ENCODE assay signal across 29 mouse cellular contexts in genomic region chr2:50119101-50119500, GRCm38 (mm10). TPM values are rescaled to one million over a fixed set of nuclear protein-coding genes. Genes with fewer than 3 reads are reported as not detected.
"Had no signal": no experiment of that assay in that cellular context is flagged by ENCODE, and none has a peak within 500 bp of the region (broad histone marks: within the 10 kb centered on the region; RNA-seq: fewer than 3 reads in every experiment).

No protein-coding gene starts in this region.

- DNase-seq: cerebellum, adult 18-20 months; cerebellum, adult 2 months; cerebellum, adult 8-10 months; cerebellum, adult 9-10 months; cerebellum, adult 9-11 months; cerebellum, postnatal 10 days; cerebellum, postnatal 14 days; cerebellum, postnatal 25 days; cerebellum, postnatal 36 days; embryo, embryonic 11 days; forebrain, postnatal 0 days; gastrocnemius, adult 2 months; gastrocnemius, postnatal 10 days; gastrocnemius, postnatal 14 days; gastrocnemius, postnatal 25 days; gastrocnemius, postnatal 36 days; heart, adult 2 months had no signal

- H3K4me1 ChIP-seq: embryonic facial prominence, embryonic 15.5 days; forebrain, embryonic 10.5 days; forebrain, embryonic 12.5 days; forebrain, embryonic 13.5 days; forebrain, embryonic 15.5 days had no signal

- H3K9ac ChIP-seq: embryonic facial prominence, embryonic 12.5 days; embryonic facial prominence, embryonic 13.5 days; embryonic facial prominence, embryonic 15.5 days; forebrain, embryonic 12.5 days; forebrain, embryonic 13.5 days; forebrain, embryonic 15.5 days; forebrain, postnatal 0 days had no signal

- H3K27ac ChIP-seq: embryonic facial prominence, embryonic 10.5 days; embryonic facial prominence, embryonic 12.5 days; embryonic facial prominence, embryonic 13.5 days; embryonic facial prominence, embryonic 15.5 days; forebrain, embryonic 10.5 days; forebrain, embryonic 12.5 days; forebrain, embryonic 13.5 days; forebrain, embryonic 15.5 days; gastrocnemius, adult 2 months; heart, adult 2 months had no signal

- H3K9me3 ChIP-seq: embryonic facial prominence, embryonic 10.5 days; embryonic facial prominence, embryonic 12.5 days; embryonic facial prominence, embryonic 13.5 days; embryonic facial prominence, embryonic 15.5 days; forebrain, embryonic 10.5 days; forebrain, embryonic 12.5 days; forebrain, embryonic 13.5 days; forebrain, embryonic 15.5 days had no signal

- H3K27me3 ChIP-seq: embryonic facial prominence, embryonic 12.5 days; embryonic facial prominence, embryonic 13.5 days; embryonic facial prominence, embryonic 15.5 days; forebrain, embryonic 12.5 days; forebrain, embryonic 13.5 days; forebrain, embryonic 15.5 days had no signal

- H3K4me3 ChIP-seq: embryonic facial prominence, embryonic 10.5 days; embryonic facial prominence, embryonic 12.5 days; embryonic facial prominence, embryonic 13.5 days; embryonic facial prominence, embryonic 15.5 days; erythroblast, embryonic 14.5 days; forebrain, embryonic 10.5 days; forebrain, embryonic 12.5 days; forebrain, embryonic 13.5 days; forebrain, embryonic 15.5 days; gastrocnemius, adult 2 months; heart, adult 2 months had no signal

- ATAC-seq: forebrain, embryonic 13.5 days; forebrain, embryonic 14.5 days; forebrain, embryonic 15.5 days; forebrain, embryonic 16.5 days; forebrain, postnatal 0 days had no signal

- H3K36me3 ChIP-seq: embryonic facial prominence, embryonic 10.5 days; embryonic facial prominence, embryonic 12.5 days; embryonic facial prominence, embryonic 13.5 days; embryonic facial prominence, embryonic 15.5 days; forebrain, embryonic 10.5 days; forebrain, embryonic 12.5 days; forebrain, embryonic 15.5 days had no signal

- H3K4me2 ChIP-seq: embryonic facial prominence, embryonic 12.5 days; embryonic facial prominence, embryonic 13.5 days; embryonic facial prominence, embryonic 15.5 days; forebrain, embryonic 12.5 days; forebrain, embryonic 13.5 days; forebrain, embryonic 15.5 days had no signal

RNA-seq across cellular contexts. Expression of gene Lypd6, which starts 52.9 kb away (rescaled TPM):
- total RNA-seq: common myeloid progenitor, adult 5-6 weeks had no signal
- polyA plus RNA-seq: erythroblast, embryonic 14.5 days had no signal
